Mouse (Mus musculus) liver, postnatal 0 days (tissue): ENCODE results near the gene Atp9a. TPM values are rescaled to one million over a fixed set of nuclear protein-coding genes. Genes with fewer than 3 reads are reported as not detected.

Source experiments
- ATAC-seq: fragments of 200-750 bp; cut with Nextera tagmentation; 2 replicates; pipeline ENCODE4 v1.8.0; 2017; ENCODE audit warnings: mild to moderate bottlenecking, moderate library complexity
- DNase-seq: peaks from one replicate; pipeline ENCODE4 v3.0.0-alpha.2; 2016
- H3K27ac ChIP-seq: fragments of 300-500 bp; sonication (generic); 2 replicates; pipeline ENCODE4 v1.5.1; 2014; ENCODE audit warnings: antibody characterized with exemption, moderate library complexity, mild to moderate bottlenecking, low read depth
- H3K27me3 ChIP-seq: fragments of 300-500 bp; sonication (generic); 2 replicates; pipeline ENCODE4 v1.6.1; 2014; ENCODE audit warnings: low read length, control low read depth, mixed read lengths; ENCODE audit not compliant: insufficient read depth
- H3K36me3 ChIP-seq: fragments of 300-500 bp; sonication (generic); replicated peaks from 2 replicates; pipeline ENCODE4 v1.6.1; 2014; ENCODE audit warnings: mild to moderate bottlenecking, control low read depth, low read length, moderate library complexity, mixed read lengths; ENCODE audit not compliant: insufficient read depth
- H3K4me1 ChIP-seq: fragments of 300-500 bp; sonication (generic); 2 replicates; pipeline ENCODE4 v1.6.1; 2014; ENCODE audit warnings: antibody characterized with exemption, mild to moderate bottlenecking, control low read depth; ENCODE audit not compliant: insufficient read depth
- H3K4me2 ChIP-seq: fragments of 300-500 bp; sonication (generic); 2 replicates; pipeline ENCODE4 v1.6.1; 2014; ENCODE audit warnings: low read depth, mild to moderate bottlenecking, low read length, moderate library complexity, mixed read lengths
- H3K4me3 ChIP-seq: fragments of 300-500 bp; sonication (generic); 2 replicates; pipeline ENCODE4 v1.5.1; 2014; ENCODE audit warnings: low read depth, low read length
- H3K9ac ChIP-seq: fragments of 300-500 bp; sonication (generic); replicated peaks from 2 replicates; pipeline ENCODE4 v1.6.1; 2014; ENCODE audit warnings: mild to moderate bottlenecking, moderate library complexity
- H3K9me3 ChIP-seq: fragments of 300-500 bp; sonication (generic); 2 replicates; pipeline ENCODE4 v1.6.1; 2016; ENCODE audit warnings: mild to moderate bottlenecking, control low read depth, low read length, mixed read lengths
- CTCF ChIP-seq: sonication (generic); IDR thresholded peaks from 2 replicates; pipeline ENCODE4 v1.5.1; 2016; ENCODE audit warnings: antibody characterized with exemption, low read depth
- EP300 ChIP-seq: IDR thresholded peaks from 2 replicates; pipeline ENCODE4 v1.6.1; 2016; ENCODE audit warnings: antibody characterized with exemption, low read depth, mild to moderate bottlenecking
- WGBS: fragments of 180-500 bp; shearing (Covaris S2); extraction: QIAGEN DNeasy Blood & Tissue Kit; methylation state at CpG from one replicate; pipeline ENCODE4 v1.1.7; 2014; ENCODE audit not compliant: insufficient replicate concordance; 5-methylcytosine and 5-hydroxymethylcytosine counted together
- polyA plus RNA-seq: library from polyadenylated mRNA; unstranded; fragments of >200 nt; fragmentation: Nextera tagmentation; extraction: Ambion mirVana; gene quantifications from 2 replicates; pipeline ENCODE4 v1.2.1, GENCODE M21; 2015

Gene Atp9a
- polyA plus RNA-seq, 1 experiment from 2014 or later: 7.3 TPM

GRCm38 (mm10) chr2:168633301-168633816, 108.8 kb downstream of the Atp9a start:
- Histone ChIP-seq H3K4me1 (peaks cover 10% of the 10 kb centered on the region), H3K9ac (no peak overlapping the region; the same call in 1 of the 2 replicates), H3K36me3 (no peaks in the 10 kb centered on the region; the same call in none of the 2 replicates), H3K4me3 (no peak overlapping the region), H3K4me2 (peak overlapping the region; percentile 11; the same call in 1 of the 2 replicates), H3K27me3 (peaks cover 2% of the 10 kb centered on the region; the same call in 1 of the 2 replicates), H3K27ac (no peak overlapping the region), H3K9me3 (no peaks in the 10 kb centered on the region)
- 25% methylated on average over 14 of the region's 14 CpGs for WGBS
- DNase-seq (peak; percentile 24), ATAC-seq (peak; percentile 70)
- TF ChIP-seq EP300 (no peak), CTCF (no peak)

- H3K4me1 ChIP-seq: peaks cover 10% of the 10 kb centered on the region
- ATAC-seq (no peak), DNase-seq (no peak)
- TF ChIP-seq CTCF (no peak), EP300 (no peak)
- H3K36me3 ChIP-seq: no peaks in the 10 kb centered on the region; the same call in none of the 2 replicates
- no peak overlapping the region for H3K4me3 ChIP-seq
- peaks cover 7% of the 10 kb centered on the region; the same call in 1 of the 2 replicates for H3K27me3 ChIP-seq
- no peak overlapping the region for H3K27ac ChIP-seq
- 76% methylated on average over 6 of the region's 6 CpGs for WGBS
- H3K4me2 ChIP-seq: no peak overlapping the region
- H3K9ac ChIP-seq: no peak overlapping the region
- no peaks in the 10 kb centered on the region for H3K9me3 ChIP-seq
Measured at GRCm38 (mm10) chr2:168632543-168632942, 109.7 kb downstream of the Atp9a start.

- ATAC-seq: no peak
- Histone ChIP-seq H3K27me3 (peaks cover 7% of the 10 kb centered on the region; the same call in 1 of the 2 replicates), H3K27ac (no peak overlapping the region), H3K4me1 (peaks cover 8% of the 10 kb centered on the region), H3K9me3 (no peaks in the 10 kb centered on the region), H3K36me3 (no peaks in the 10 kb centered on the region), H3K9ac (no peak overlapping the region), H3K4me3 (no peak overlapping the region), H3K4me2 (no peak overlapping the region)
- peak; percentile 79 for DNase-seq
- 27% methylated on average over 8 of the region's 8 CpGs for WGBS
- TF ChIP-seq CTCF: peak; percentile 94
- no peak for TF ChIP-seq EP300
Measured at GRCm38 (mm10) chr2:168628787-168629186, 113.4 kb downstream of the Atp9a start.

- Histone ChIP-seq H3K9me3 (no peaks in the 10 kb centered on the region), H3K27ac (no peak overlapping the region), H3K27me3 (peaks cover 7% of the 10 kb centered on the region; the same call in 1 of the 2 replicates), H3K4me1 (peaks cover 2% of the 10 kb centered on the region; the same call in 1 of the 2 replicates), H3K4me2 (no peak overlapping the region), H3K36me3 (no peaks in the 10 kb centered on the region), H3K9ac (no peak overlapping the region), H3K4me3 (no peak overlapping the region)
- WGBS: 71% methylated on average over 20 of the region's 20 CpGs
- TF ChIP-seq EP300 (no peak), CTCF (no peak)
- DNase-seq (no peak), ATAC-seq (no peak)
Measured at GRCm38 (mm10) chr2:168627829-168628770, 114.1 kb downstream of the Atp9a start.

- WGBS: 81% methylated on average over 9 of the region's 9 CpGs
- Histone ChIP-seq H3K36me3 (no peaks in the 10 kb centered on the region), H3K9me3 (no peaks in the 10 kb centered on the region), H3K9ac (no peak overlapping the region), H3K27ac (no peak overlapping the region), H3K4me1 (no peaks in the 10 kb centered on the region), H3K27me3 (peaks cover 7% of the 10 kb centered on the region; the same call in 1 of the 2 replicates), H3K4me3 (no peak overlapping the region), H3K4me2 (no peak overlapping the region)
- no peak for TF ChIP-seq CTCF
- TF ChIP-seq EP300: no peak
- ATAC-seq: no peak
- DNase-seq: no peak
Measured at GRCm38 (mm10) chr2:168626385-168626784, 115.8 kb downstream of the Atp9a start.

- ATAC-seq (no peak), DNase-seq (no peak)
- no peak overlapping the region for H3K4me3 ChIP-seq
- no peak overlapping the region for H3K27ac ChIP-seq
- no peaks in the 10 kb centered on the region for H3K36me3 ChIP-seq
- peaks cover 7% of the 10 kb centered on the region; the same call in 1 of the 2 replicates for H3K27me3 ChIP-seq
- no peak overlapping the region for H3K9ac ChIP-seq
- H3K9me3 ChIP-seq: no peaks in the 10 kb centered on the region
- TF ChIP-seq EP300: no peak
- no peak for TF ChIP-seq CTCF
- H3K4me2 ChIP-seq: no peak overlapping the region
- H3K4me1 ChIP-seq: no peaks in the 10 kb centered on the region
- 55% methylated on average over 4 of the region's 4 CpGs for WGBS
Measured at GRCm38 (mm10) chr2:168625091-168625490, 117.1 kb downstream of the Atp9a start.
